Mouse (Mus musculus) midbrain, embryonic 13.5 days (tissue): Measurements from ENCODE around the gene Slc22a4. TPM values are rescaled to one million over a fixed set of nuclear protein-coding genes. Genes with fewer than 3 reads are reported as not detected.

Experiments used
- ATAC-seq: fragments of 200-750 bp; cut with Nextera tagmentation; 2 replicates; pipeline ENCODE4 v1.8.0; 2017; ENCODE audit warnings: mild to moderate bottlenecking, moderate TSS enrichment, moderate library complexity
- H3K27ac ChIP-seq: fragments of 300-500 bp; sonication (generic); 2 replicates; pipeline ENCODE4 v1.5.1; 2015; ENCODE audit warnings: inconsistent platforms, mild to moderate bottlenecking, moderate library complexity
- H3K27me3 ChIP-seq: fragments of 300-500 bp; sonication (generic); 2 replicates; pipeline ENCODE4 v1.6.1; 2015; ENCODE audit warnings: mild to moderate bottlenecking, inconsistent platforms
- H3K36me3 ChIP-seq: fragments of 300-500 bp; sonication (generic); 2 replicates; pipeline ENCODE4 v1.6.1; 2015; ENCODE audit warnings: mild to moderate bottlenecking, inconsistent platforms
- H3K4me1 ChIP-seq: fragments of 300-500 bp; sonication (generic); replicated peaks from 2 replicates; pipeline ENCODE4 v1.6.1; 2015; ENCODE audit warnings: inconsistent platforms
- H3K4me2 ChIP-seq: fragments of 300-500 bp; sonication (generic); replicated peaks from 2 replicates; pipeline ENCODE4 v1.6.1; 2015; ENCODE audit warnings: moderate library complexity, mild to moderate bottlenecking, inconsistent platforms
- H3K4me3 ChIP-seq: fragments of 300-500 bp; sonication (generic); replicated peaks from 2 replicates; pipeline ENCODE4 v1.5.1; 2015; ENCODE audit warnings: mild to moderate bottlenecking, inconsistent platforms
- H3K9ac ChIP-seq: fragments of 300-500 bp; sonication (generic); replicated peaks from 2 replicates; pipeline ENCODE4 v1.6.1; 2015; ENCODE audit warnings: mild to moderate bottlenecking, inconsistent platforms
- H3K9me3 ChIP-seq: fragments of 300-500 bp; sonication (generic); 2 replicates; pipeline ENCODE4 v1.6.1; 2016; ENCODE audit warnings: mild to moderate bottlenecking, inconsistent platforms
- WGBS: fragments of 180-500 bp; shearing (Covaris S2); methylation state at CpG from one replicate; pipeline ENCODE4 v1.1.7; 2015; 5-methylcytosine and 5-hydroxymethylcytosine counted together
- polyA plus RNA-seq: library from polyadenylated mRNA; unstranded; fragments of >200 nt; fragmentation: Nextera tagmentation; extraction: Ambion mirVana; gene quantifications from 2 replicates; pipeline ENCODE4 v1.2.1, GENCODE M21; 2015

The Slc22a4 gene
- polyA plus RNA-seq, 1 experiment from 2014 or later: 1.3 TPM

DNA sequence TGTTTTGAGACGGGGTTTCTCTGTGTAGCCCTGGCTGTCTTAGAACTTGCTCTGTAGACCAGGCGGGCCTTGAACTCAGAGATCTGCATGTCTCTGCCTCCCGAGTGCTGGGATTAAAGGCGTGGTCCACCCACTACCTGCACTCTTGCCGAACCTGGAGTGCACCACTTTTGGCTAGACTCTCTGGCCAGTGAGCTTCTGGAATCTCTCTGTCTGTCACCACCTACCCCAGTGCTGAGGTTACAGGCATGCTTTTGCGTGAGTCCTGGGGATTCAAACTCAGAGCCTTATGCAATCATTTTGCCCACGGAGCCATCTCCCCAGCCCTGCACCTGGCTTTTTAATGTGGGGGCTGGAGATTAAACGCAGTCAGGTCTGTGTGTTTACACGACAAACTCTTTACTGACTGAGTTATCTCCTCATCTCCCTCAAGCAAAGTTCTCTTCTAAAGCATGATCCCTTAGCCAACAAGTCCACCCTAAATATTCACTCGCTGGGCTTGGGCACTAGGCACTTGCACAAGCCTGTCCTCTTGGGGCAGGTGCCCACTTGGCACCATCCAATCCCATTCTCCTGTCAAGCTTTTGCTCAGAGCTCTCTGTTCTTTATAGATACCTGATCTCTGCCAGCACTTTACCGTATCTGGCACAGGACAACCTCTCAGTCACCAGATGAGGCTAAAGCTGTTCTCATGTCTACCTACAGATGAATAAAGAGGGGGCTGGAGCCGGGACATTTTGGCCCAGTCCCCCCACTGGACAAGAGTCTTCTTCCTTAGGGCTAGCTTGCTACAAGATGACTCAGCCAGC lies 37.4 kb upstream of the Slc22a4 start:
- Histone ChIP-seq H3K4me2 (no peak overlapping the region), H3K9me3 (no peaks in the 10 kb centered on the region), H3K36me3 (no peaks in the 10 kb centered on the region), H3K4me1 (peaks cover 31% of the 10 kb centered on the region), H3K4me3 (no peak overlapping the region), H3K9ac (no peak overlapping the region), H3K27me3 (peaks cover 9% of the 10 kb centered on the region), H3K27ac (no peak overlapping the region)
- no peak for ATAC-seq
- 96% methylated on average over 12 of the region's 12 CpGs for WGBS

GRCm38 (mm10) chr11:54064412-54064978 lies 36.6 kb upstream of the Slc22a4 start:
- H3K4me2 ChIP-seq: no peak overlapping the region
- ATAC-seq: no peak
- no peak overlapping the region for H3K9ac ChIP-seq
- H3K4me1 ChIP-seq: peaks cover 33% of the 10 kb centered on the region
- H3K27me3 ChIP-seq: peaks cover 9% of the 10 kb centered on the region
- 76% methylated on average over 3 of the region's 3 CpGs for WGBS
- no peak overlapping the region for H3K27ac ChIP-seq
- no peaks in the 10 kb centered on the region for H3K36me3 ChIP-seq
- H3K9me3 ChIP-seq: no peaks in the 10 kb centered on the region
- H3K4me3 ChIP-seq: no peak overlapping the region

DNA sequence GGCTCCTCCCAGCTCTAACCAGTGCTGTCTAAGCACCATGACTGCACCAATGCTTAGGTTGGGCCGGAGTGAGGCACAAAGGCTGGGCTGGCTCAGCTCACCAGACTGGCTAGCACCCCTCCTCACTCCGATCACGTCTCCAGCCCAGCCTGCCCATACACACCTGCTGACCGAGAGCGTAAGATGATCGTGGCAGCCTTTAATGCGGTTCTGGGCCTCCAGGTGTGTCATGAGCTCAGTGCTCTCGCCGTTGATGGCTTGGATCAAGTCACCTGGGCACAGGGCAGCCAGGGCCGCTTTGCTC lies 35.5 kb upstream of the Slc22a4 start:
- Histone ChIP-seq H3K4me1 (peaks cover 39% of the 10 kb centered on the region), H3K36me3 (no peaks in the 10 kb centered on the region), H3K27me3 (peaks cover 6% of the 10 kb centered on the region), H3K4me3 (no peak overlapping the region), H3K4me2 (no peak overlapping the region), H3K27ac (no peak overlapping the region), H3K9ac (no peak overlapping the region), H3K9me3 (no peaks in the 10 kb centered on the region)
- no peak for ATAC-seq
- WGBS: 90% methylated on average over 10 of the region's 10 CpGs

- no peak overlapping the region for H3K4me3 ChIP-seq
- 75% methylated on average over 9 of the region's 9 CpGs for WGBS
- no peaks in the 10 kb centered on the region for H3K36me3 ChIP-seq
- H3K4me2 ChIP-seq: no peak overlapping the region
- H3K27ac ChIP-seq: no peak overlapping the region
- H3K4me1 ChIP-seq: peaks cover 39% of the 10 kb centered on the region
- no peak overlapping the region for H3K9ac ChIP-seq
- no peaks in the 10 kb centered on the region for H3K9me3 ChIP-seq
- peaks cover under 1% of the 10 kb centered on the region for H3K27me3 ChIP-seq
- no peak for ATAC-seq
Observed at GRCm38 (mm10) chr11:54062753-54063471, 35.0 kb upstream of the Slc22a4 start.

GRCm38 (mm10) chr11:54062086-54062752 lies 34.3 kb upstream of the Slc22a4 start:
- WGBS: 82% methylated on average over 12 of the region's 12 CpGs
- H3K27ac ChIP-seq: 0 out of 2 replicates have a peak overlapping the region, but pooled peaks have one; percentile 15

GRCm38 (mm10) chr11:54060316-54060715 lies 32.4 kb upstream of the Slc22a4 start:
- no peak for ATAC-seq
- Histone ChIP-seq H3K36me3 (no peaks in the 10 kb centered on the region), H3K27ac (no peak overlapping the region), H3K4me2 (no peak overlapping the region), H3K27me3 (no peaks in the 10 kb centered on the region), H3K9ac (no peak overlapping the region), H3K9me3 (no peaks in the 10 kb centered on the region), H3K4me3 (no peak overlapping the region), H3K4me1 (peaks cover 34% of the 10 kb centered on the region)
- WGBS: 65% methylated on average over 9 of the region's 9 CpGs

More at GRCm38 (mm10) chr11:54062086-54062752, 34.3 kb upstream of the Slc22a4 start:
- Histone ChIP-seq H3K9ac (no peak overlapping the region), H3K4me1 (peaks cover 39% of the 10 kb centered on the region), H3K4me3 (no peak overlapping the region), H3K36me3 (no peaks in the 10 kb centered on the region), H3K4me2 (no peak overlapping the region), H3K9me3 (no peaks in the 10 kb centered on the region), H3K27me3 (no peaks in the 10 kb centered on the region)
- ATAC-seq: no peak

- H3K36me3 ChIP-seq: no peaks in the 10 kb centered on the region
- H3K9ac ChIP-seq: no peak overlapping the region
- no peak overlapping the region for H3K4me2 ChIP-seq
- no peaks in the 10 kb centered on the region for H3K27me3 ChIP-seq
- no peak for ATAC-seq
- H3K27ac ChIP-seq: no peak overlapping the region
- WGBS: 47% methylated on average over 1 of the region's 1 CpGs
- no peak overlapping the region for H3K4me3 ChIP-seq
- no peaks in the 10 kb centered on the region for H3K9me3 ChIP-seq
- peaks cover 34% of the 10 kb centered on the region for H3K4me1 ChIP-seq
Observed at GRCm38 (mm10) chr11:54059526-54059925, 31.6 kb upstream of the Slc22a4 start.

- no peaks in the 10 kb centered on the region for H3K36me3 ChIP-seq
- peak; percentile 51 for ATAC-seq
- no peak overlapping the region for H3K4me3 ChIP-seq
- whole genome bisulfite sequencing: 2% methylated on average over 6 of the region's 6 CpGs
- H3K4me1 ChIP-seq: peaks cover 34% of the 10 kb centered on the region
- no peak overlapping the region for H3K4me2 ChIP-seq
- 0 out of 2 replicates have a peak overlapping the region, but pooled peaks have one; percentile 16 for H3K9ac ChIP-seq
- no peaks in the 10 kb centered on the region for H3K9me3 ChIP-seq
- peak overlapping the region; percentile 64 for H3K27ac ChIP-seq
- no peaks in the 10 kb centered on the region for H3K27me3 ChIP-seq
Observed at GRCm38 (mm10) chr11:54058643-54059042, 30.8 kb upstream of the Slc22a4 start.

DNA sequence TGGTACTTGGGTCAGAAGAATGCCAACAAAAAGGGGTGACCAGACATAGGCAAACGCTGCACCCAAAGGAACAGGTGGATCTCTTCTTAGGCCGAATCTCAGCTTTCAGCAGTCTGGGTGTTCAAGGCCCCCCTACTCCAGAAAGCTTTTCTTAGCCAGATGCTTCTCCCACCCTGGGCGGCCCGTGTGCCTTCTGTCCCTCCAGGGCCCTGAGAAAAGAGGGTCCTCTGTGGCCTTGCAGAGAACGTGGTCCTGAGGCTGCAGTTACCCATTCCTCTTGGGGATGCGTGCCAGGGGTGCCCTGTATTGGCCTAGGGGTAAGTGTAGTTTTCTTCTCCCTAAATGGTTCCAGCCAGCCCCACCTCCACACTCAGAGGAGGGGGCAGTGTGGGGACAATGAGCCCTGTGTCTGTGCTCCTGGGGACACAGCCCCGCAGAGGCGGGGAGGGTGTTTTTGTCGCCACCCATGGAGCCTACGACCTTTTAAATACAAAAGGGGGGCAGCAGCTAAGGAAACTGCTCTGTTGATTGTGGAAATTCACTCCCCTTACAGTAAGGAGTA lies 30.2 kb upstream of the Slc22a4 start:
- Histone ChIP-seq H3K4me2 (no peak overlapping the region), H3K9me3 (no peaks in the 10 kb centered on the region), H3K27ac (peak overlapping the region; percentile 64), H3K36me3 (no peaks in the 10 kb centered on the region), H3K4me3 (no peak overlapping the region), H3K27me3 (no peaks in the 10 kb centered on the region), H3K4me1 (peaks cover 34% of the 10 kb centered on the region), H3K9ac (0 out of 2 replicates have a peak overlapping the region, but pooled peaks have one; percentile 16)
- WGBS: 32% methylated on average over 10 of the region's 10 CpGs
- peak; percentile 64 for ATAC-seq

GRCm38 (mm10) chr11:54057428-54057827 lies 29.5 kb upstream of the Slc22a4 start:
- no peaks in the 10 kb centered on the region for H3K27me3 ChIP-seq
- H3K36me3 ChIP-seq: no peaks in the 10 kb centered on the region
- no peak overlapping the region for H3K4me3 ChIP-seq
- no peaks in the 10 kb centered on the region for H3K9me3 ChIP-seq
- WGBS: 40% methylated on average over 2 of the region's 2 CpGs
- H3K27ac ChIP-seq: no peak overlapping the region
- no peak overlapping the region for H3K4me2 ChIP-seq
- peaks cover 31% of the 10 kb centered on the region for H3K4me1 ChIP-seq
- ATAC-seq: no peak
- no peak overlapping the region for H3K9ac ChIP-seq

- Histone ChIP-seq H3K4me3 (no peak overlapping the region), H3K36me3 (no peaks in the 10 kb centered on the region), H3K9ac (no peak overlapping the region), H3K9me3 (no peaks in the 10 kb centered on the region), H3K4me2 (no peak overlapping the region), H3K27me3 (no peaks in the 10 kb centered on the region), H3K27ac (no peak overlapping the region), H3K4me1 (peaks cover 28% of the 10 kb centered on the region)
- 18% methylated on average over 8 of the region's 8 CpGs for WGBS
- ATAC-seq: no peak
Observed at GRCm38 (mm10) chr11:54056132-54056531, 28.2 kb upstream of the Slc22a4 start.
